8 mouse cellular contexts compared by ENCODE assay signal in the genomic region with DNA sequence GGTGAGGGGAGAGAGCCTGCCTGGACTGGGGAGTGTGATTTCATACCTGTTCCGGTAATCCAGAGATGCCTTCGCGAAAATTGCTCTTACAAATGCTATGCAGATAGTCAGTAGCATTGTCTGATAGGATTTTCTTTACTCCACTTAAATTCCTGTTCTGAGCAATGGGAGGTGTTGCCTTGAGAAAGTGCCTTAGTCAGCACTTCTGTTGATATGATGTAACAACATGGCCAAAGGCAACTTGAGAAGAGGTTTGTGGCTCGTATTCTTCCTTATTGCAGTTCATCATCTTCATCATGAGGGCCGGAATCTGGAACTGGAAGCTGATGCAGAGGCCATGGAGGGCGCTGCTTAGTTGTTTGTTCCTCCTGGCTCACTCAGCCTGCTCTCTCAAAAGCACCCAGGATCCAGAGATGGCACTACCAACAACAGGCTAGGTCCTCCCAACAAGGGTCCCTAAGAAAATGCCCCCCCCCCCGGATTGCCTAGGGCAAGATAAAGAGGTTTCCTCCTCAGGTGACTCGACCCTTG. TPM values are rescaled to one million over a fixed set of nuclear protein-coding genes. Genes with fewer than 3 reads are reported as not detected.
A peak's percentile ranks its signal among the peaks of the same experiment; 100 is the strongest.
DNase-seq lines count a peak whose midpoint lies in the region; ATAC-seq and TF ChIP-seq lines count a peak whose summit lies in the region.

No protein-coding gene starts in this region.

- peak overlapping the region; percentile 83 for H3K4me2 ChIP-seq in heart, postnatal 0 days (ENCODE audit: low read depth, low read length)

- peaks cover 59% of the 10 kb centered on the region for H3K79me2 ChIP-seq in MEL (ENCODE audit: control insufficient read depth, insufficient read depth, low read length, poor library complexity)

- no peak for TF ChIP-seq POLR2A in MEL (IDR thresholded peaks at IDR 0.05; ENCODE audit: control insufficient read depth in 1 of 2, insufficient read depth in 1 of 2, low read depth in 1 of 2, low read length in 2 of 2, poor library complexity in 1 of 2)

- TF ChIP-seq CTCF in MEL (IDR thresholded peaks at IDR 0.05 in 2 of 3, conservative IDR thresholded peaks at IDR 0.05 in 1 of 3; ENCODE audit: control insufficient read depth in 1 of 3, insufficient read depth in 1 of 3, low read depth in 2 of 3, low read length in 3 of 3, poor library complexity in 1 of 3, severe bottlenecking in 1 of 3) = no peak
- TF ChIP-seq CTCF in heart, postnatal 0 days (IDR thresholded peaks at IDR 0.05; ENCODE audit: low read depth) = no peak

- no peaks in the 10 kb centered on the region for H3K27me3 ChIP-seq in MEL (ENCODE audit: control insufficient read depth in 1 of 2, insufficient read depth in 2 of 2, low read length in 2 of 2)
- no peaks in the 10 kb centered on the region for H3K27me3 ChIP-seq in heart, postnatal 0 days (ENCODE audit: control insufficient read depth, insufficient read depth, low read length)

- TF ChIP-seq EP300 in MEL (IDR thresholded peaks at IDR 0.05; ENCODE audit: low read depth in 1 of 2, low read length in 2 of 2) = no peak
- TF ChIP-seq EP300 in heart, postnatal 0 days (IDR thresholded peaks at IDR 0.05; ENCODE audit: low read depth) = no peak

- no peaks in the 10 kb centered on the region for H3K9me3 ChIP-seq in MEL (replicated peaks; ENCODE audit: insufficient read depth, low read length)
- no peaks in the 10 kb centered on the region for H3K9me3 ChIP-seq in heart, postnatal 0 days (replicated peaks; ENCODE audit: control insufficient read depth, low read length)

- 53% methylated on average over 8 of the region's 8 CpGs for WGBS in heart, postnatal 0 days

- H3K36me3 ChIP-seq in MEL (ENCODE audit: control insufficient read depth in 1 of 2, insufficient read depth in 2 of 2, low read length in 2 of 2) = peaks cover 2 to 10% of the 10 kb centered on the region in 2 experiments; a peak in 3 of 4 replicates
- H3K36me3 ChIP-seq in heart, postnatal 0 days (replicated peaks; ENCODE audit: control insufficient read depth, insufficient read depth, low read length) = no peaks in the 10 kb centered on the region

- no peak overlapping the region for H3K27ac ChIP-seq in MEL (ENCODE audit: control insufficient read depth, low read depth, low read length)
- H3K27ac ChIP-seq in heart, postnatal 0 days (ENCODE audit: low read depth) = peak overlapping the region; percentile 99; the same call in 1 of the 2 replicates

- H3K4me1 ChIP-seq in MEL (ENCODE audit: control insufficient read depth in 1 of 2, insufficient read depth in 2 of 2, low read length in 2 of 2) = peaks cover 6 to 14% of the 10 kb centered on the region in 2 experiments
- H3K4me1 ChIP-seq in heart, postnatal 0 days (ENCODE audit: control insufficient read depth, insufficient read depth) = peaks cover 19% of the 10 kb centered on the region

- DNase-seq in heart, adult 11 months = peak; percentile 93
- DNase-seq in heart, postnatal 25 days (ENCODE audit: low spot score) = no peak
- DNase-seq in MEL (ENCODE audit: low read depth, low spot score) = peak; percentile 63
- peak; percentile 17 for DNase-seq in heart, postnatal 0 days (ENCODE audit: low spot score)
- no peak for DNase-seq in right cerebral cortex, postnatal 14 days
- no peak for DNase-seq in urinary bladder, adult 2 months (ENCODE audit: low spot score)
- no peak for DNase-seq in T-cell, adult 2 months (ENCODE audit: low spot score)

- TF ChIP-seq RAD21 in MEL (IDR thresholded peaks at IDR 0.05; ENCODE audit: low read depth, low read length) = no peak

- peak overlapping the region; percentile 98 for H3K9ac ChIP-seq in MEL (ENCODE audit: control insufficient read depth, low read depth, low read length, poor library complexity, severe bottlenecking)
- no peak overlapping the region for H3K9ac ChIP-seq in heart, postnatal 0 days (replicated peaks; ENCODE audit: low read depth, low read length)

- H3K4me3 ChIP-seq in MEL (ENCODE audit: control insufficient read depth in 1 of 2, insufficient read depth in 1 of 2, low read depth in 2 of 2, low read length in 2 of 2) = peak overlapping the region; percentile 7 to 77; a peak in 3 of 4 replicates
- peak overlapping the region; percentile 94 for H3K4me3 ChIP-seq in heart, postnatal 0 days (ENCODE audit: low read depth, low read length)

- intact Hi-C loops in heart, postnatal 25 days (cut with DNase I) = loop anchor here (5.0 kb wide), 2 partner anchors 77 to 172 kb away; a partner anchor contains a TSS

- no peak for ATAC-seq in heart, postnatal 0 days (ENCODE audit: insufficient read depth, low read depth)
- ATAC-seq in megakaryocyte progenitor cell, adult 5-6 weeks (replicated peaks; ENCODE audit: poor library complexity) = peak; percentile 34

TF ChIP-seq in MEL, 35 proteins besides CTCF, POLR2A, EP300 and RAD21:
- TF ChIP-seq UBTF (IDR thresholded peaks at IDR 0.05; ENCODE audit: borderline replicate concordance, insufficient read depth, low read depth, low read length) (no peak), ZC3H11A (IDR thresholded peaks at IDR 0.05; ENCODE audit: low read depth, low read length) (no peak), MAFK (IDR thresholded peaks at IDR 0.05; ENCODE audit: borderline replicate concordance, low read depth, low read length) (peak; percentile 99), ETS1 (IDR thresholded peaks at IDR 0.05; ENCODE audit: low read depth, low read length) (peak; percentile 50), SIN3A (IDR thresholded peaks at IDR 0.05; ENCODE audit: low read length) (no peak)
TF ChIP-seq in MEL: peak in this region for 2.

RNA-seq across cellular contexts. Expression of a gene that starts 2.3 kb away (rescaled TPM):
- 10 to 100 TPM; 41.7 to 48.5 TPM for total RNA-seq in heart, postnatal 25 days (2021)
- 21.8 and 27.4 TPM in 2 replicates for total RNA-seq in MEL (2012; rRNA removed)
- polyA plus RNA-seq in MEL (2012; ENCODE audit: insufficient read depth in 1 of 2, insufficient read length in 2 of 2, low read depth in 1 of 2, low replicate concordance in 2 of 2, missing spikeins in 1 of 2) = 100 to 1,000 TPM in 1 of 2 experiments, 10 to 100 TPM in 1; 34.3 to 313 TPM
- total RNA-seq in heart, postnatal 0 days (2014; rRNA removed; ENCODE audit: low replicate concordance) = 29.2 and 52.4 TPM in 2 replicates
- polyA plus RNA-seq in heart, postnatal 0 days (2015; fragmentation: Nextera tagmentation; extraction: Ambion mirVana) = 19.5 and 22.0 TPM in 2 replicates
- 39.9 and 44.5 TPM in 2 replicates for total RNA-seq in megakaryocyte progenitor cell, adult 5-6 weeks (2015)
- 48.1 and 65.4 TPM in 2 replicates for total RNA-seq in megakaryocyte progenitor cell, adult 5-6 weeks (2017)
- polyA plus RNA-seq in urinary bladder, adult 2 months (2012; rRNA removed) = 37.1 and 37.8 TPM in 2 replicates

RNA-seq across cellular contexts. Expression of a gene that starts 12.1 kb away (rescaled TPM):
- 10 to 100 TPM; 18.9 to 19.2 TPM for total RNA-seq in heart, postnatal 25 days (2021)
- total RNA-seq in MEL (2012; rRNA removed) = 17.9 and 25.7 TPM in 2 replicates
- polyA plus RNA-seq in MEL (2012; ENCODE audit: insufficient read depth in 1 of 2, insufficient read length in 2 of 2, low read depth in 1 of 2, low replicate concordance in 2 of 2, missing spikeins in 1 of 2) = 10 to 100 TPM in 1 of 2 experiments, not detected in 1; 23.6 TPM
- 38.1 and 44.1 TPM in 2 replicates for total RNA-seq in heart, postnatal 0 days (2014; rRNA removed; ENCODE audit: low replicate concordance)
- polyA plus RNA-seq in heart, postnatal 0 days (2015; fragmentation: Nextera tagmentation; extraction: Ambion mirVana) = 20.7 and 22.5 TPM in 2 replicates
- 44.3 and 46.2 TPM in 2 replicates for total RNA-seq in megakaryocyte progenitor cell, adult 5-6 weeks (2015)
- total RNA-seq in megakaryocyte progenitor cell, adult 5-6 weeks (2017) = 73.3 and 75.1 TPM in 2 replicates
- polyA plus RNA-seq in urinary bladder, adult 2 months (2012; rRNA removed) = 34.2 and 35.0 TPM in 2 replicates

Comparison
In these comparisons a context has a peak if more than half of its experiments do, and no peak if none do; other contexts are left out.
1. DNase-seq: peak in heart, adult 11 months (single experiment), MEL (single experiment) and heart, postnatal 0 days (single experiment); none in heart, postnatal 25 days (single experiment), right cerebral cortex, postnatal 14 days (single experiment), urinary bladder, adult 2 months (single experiment) and T-cell, adult 2 months (single experiment).